Mouse (Mus musculus): ENCODE measurements around the gene Car11. TPM values are rescaled to one million over a fixed set of nuclear protein-coding genes. Genes with fewer than 3 reads are reported as not detected.

Car11 gene
- polyA plus RNA-seq, 1 experiment from 2014 or later, result 10.7 TPM

DNA sequence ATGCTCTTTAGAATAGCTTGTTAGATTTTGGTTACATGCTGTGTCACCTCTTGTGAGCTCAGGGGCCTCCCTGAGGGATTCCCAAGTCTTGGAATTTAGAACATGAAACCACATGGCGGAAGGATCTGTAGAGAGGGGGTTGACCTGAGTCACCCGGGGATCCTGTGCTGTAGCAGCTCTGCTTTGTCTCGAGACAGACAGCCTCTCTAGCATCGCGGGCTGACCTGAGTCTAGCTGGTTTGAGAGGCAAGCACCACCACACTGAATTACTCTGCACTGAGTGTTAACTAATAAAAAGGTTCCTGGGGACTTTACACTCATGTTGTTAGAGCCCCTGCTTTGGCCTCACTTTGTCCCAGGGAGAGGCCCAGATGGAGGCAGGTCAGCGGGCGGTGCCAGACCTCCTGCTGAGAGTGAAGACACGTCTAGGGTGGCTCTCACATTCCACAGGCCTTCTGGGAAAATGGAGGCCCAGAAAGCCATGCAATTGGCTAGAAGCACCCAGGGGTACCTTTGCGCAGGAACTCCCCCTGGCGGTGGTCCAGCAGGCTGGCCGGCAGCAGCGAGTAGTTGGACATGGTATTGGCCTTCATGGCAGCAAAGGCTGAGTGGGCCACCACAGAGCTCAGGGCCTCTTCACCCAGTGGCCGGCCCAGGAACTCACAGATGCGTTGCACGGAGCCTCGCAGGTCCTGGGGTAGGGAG lies 31.2 kb downstream of the Car11 start:
- WGBS, result 15% methylated on average over 16 of the region's 16 CpGs
- Histone ChIP-seq H3K9ac (replicated peaks; ENCODE audit: low read length) (no peak overlapping the region), H3K9me3 (ENCODE audit: low read length) (no peaks in the 10 kb centered on the region), H3K27me3 (ENCODE audit: insufficient read depth, low read length) (no peaks in the 10 kb centered on the region), H3K4me1 (ENCODE audit: insufficient read depth, low read length) (peaks cover 12% of the 10 kb centered on the region), H3K36me3 (ENCODE audit: insufficient read depth, low read length) (peaks cover 17% of the 10 kb centered on the region), H3K4me3 (ENCODE audit: low read length) (no peak overlapping the region), H3K27ac (ENCODE audit: low read length) (peak overlapping the region; percentile 47; the same call in 1 of the 2 replicates), H3K4me2 (replicated peaks; ENCODE audit: low read depth, low read length) (no peak overlapping the region)
- peak; percentile 33 for ATAC-seq (ENCODE audit: low FRiP score, low TSS enrichment)

DNA sequence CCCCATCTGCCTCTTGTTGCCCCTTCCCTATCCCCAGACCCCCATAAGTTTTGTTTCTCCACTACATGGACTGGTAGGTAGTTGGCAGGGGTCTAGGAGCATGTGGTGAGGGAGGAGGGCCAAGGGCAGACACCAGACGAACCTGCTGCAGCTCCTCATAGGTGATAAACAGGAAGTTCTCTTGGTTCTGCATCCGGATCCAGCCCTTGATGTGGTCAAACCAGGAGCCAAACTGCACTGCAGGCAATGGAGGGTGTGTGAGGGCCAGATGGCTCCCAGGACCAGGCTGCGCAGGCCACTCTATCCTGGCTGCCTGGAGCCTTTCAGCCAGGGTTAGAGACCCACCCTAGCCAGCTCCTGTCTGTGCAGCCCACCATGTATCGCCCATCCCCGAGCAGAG lies 33.8 kb downstream of the Car11 start:
- WGBS, result 71% methylated on average over 5 of the region's 5 CpGs
- Histone ChIP-seq H3K27me3 (ENCODE audit: insufficient read depth, low read length) (no peaks in the 10 kb centered on the region), H3K27ac (ENCODE audit: low read length) (no peak overlapping the region), H3K9ac (replicated peaks; ENCODE audit: low read length) (no peak overlapping the region), H3K4me3 (ENCODE audit: low read length) (no peak overlapping the region), H3K4me1 (ENCODE audit: insufficient read depth, low read length) (peaks cover 12% of the 10 kb centered on the region), H3K9me3 (ENCODE audit: low read length) (no peaks in the 10 kb centered on the region), H3K4me2 (replicated peaks; ENCODE audit: low read depth, low read length) (no peak overlapping the region), H3K36me3 (ENCODE audit: insufficient read depth, low read length) (0 out of 2 replicates have a peak, but pooled peaks cover 4% of the 10 kb centered on the region)
- ATAC-seq (ENCODE audit: low FRiP score, low TSS enrichment), result no peak

DNA sequence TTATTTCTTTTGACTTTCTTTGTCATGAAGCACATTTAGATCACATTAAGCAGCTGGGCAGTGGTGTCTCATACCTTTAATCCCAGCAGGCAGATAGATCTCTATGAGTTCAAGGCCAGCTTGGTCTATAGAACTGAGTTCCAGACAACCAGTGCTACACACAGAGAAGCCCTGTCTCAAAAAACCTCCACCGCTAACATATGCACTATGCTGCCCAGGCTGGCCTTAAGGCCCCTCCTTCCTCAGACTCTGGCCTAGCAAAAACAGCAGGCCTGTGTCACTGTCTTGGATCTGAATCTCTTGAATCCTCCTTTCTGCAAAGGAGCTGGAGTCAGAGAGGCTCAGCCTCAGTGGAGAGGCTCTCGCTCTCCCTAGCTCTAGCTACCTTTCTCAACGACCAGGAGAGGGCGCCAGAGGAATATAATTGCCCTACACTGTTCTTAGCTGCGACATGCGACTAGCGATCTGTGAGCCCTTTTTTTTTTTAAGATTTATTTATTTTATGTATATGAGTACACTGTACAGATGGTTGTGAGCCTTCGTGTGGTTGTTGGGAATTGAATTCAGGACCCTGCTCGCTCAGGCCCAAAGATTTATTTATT lies 39.6 kb downstream of the Car11 start:
- H3K4me1 ChIP-seq (ENCODE audit: insufficient read depth, low read length), result 0 out of 2 replicates have a peak, but pooled peaks cover 8% of the 10 kb centered on the region
- H3K27me3 ChIP-seq (ENCODE audit: insufficient read depth, low read length), result no peaks in the 10 kb centered on the region
- H3K9ac ChIP-seq (replicated peaks; ENCODE audit: low read length), result no peak overlapping the region
- no peaks in the 10 kb centered on the region for H3K36me3 ChIP-seq (ENCODE audit: insufficient read depth, low read length)
- H3K9me3 ChIP-seq (ENCODE audit: low read length), result no peaks in the 10 kb centered on the region
- ATAC-seq (ENCODE audit: low FRiP score, low TSS enrichment), result peak; percentile 86
- H3K4me2 ChIP-seq (replicated peaks; ENCODE audit: low read depth, low read length), result no peak overlapping the region
- H3K27ac ChIP-seq (ENCODE audit: low read length), result no peak overlapping the region
- 9% methylated on average over 9 of the region's 9 CpGs for WGBS
- H3K4me3 ChIP-seq (ENCODE audit: low read length), result no peak overlapping the region

DNA sequence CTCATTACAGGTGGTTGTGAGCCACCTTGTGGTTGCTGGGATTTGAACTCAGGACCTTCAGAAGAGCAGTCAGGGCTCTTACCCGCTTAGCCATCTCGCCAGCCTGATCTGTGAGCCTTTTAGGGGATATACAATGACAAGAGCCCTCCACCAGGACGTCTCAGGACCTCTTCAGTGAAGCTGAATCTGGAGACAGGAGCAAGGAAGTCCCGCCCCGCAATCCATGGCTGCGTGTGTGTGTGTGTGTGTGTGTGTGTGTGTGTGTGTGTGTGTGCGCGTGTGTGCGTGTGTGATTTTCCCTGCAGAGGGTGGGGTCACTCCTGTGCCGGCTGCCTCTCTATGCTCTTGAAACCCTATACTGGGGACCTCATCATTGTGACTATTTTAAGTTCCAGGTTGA lies 40.2 kb downstream of the Car11 start:
- Histone ChIP-seq H3K9ac (replicated peaks; ENCODE audit: low read length) (no peak overlapping the region), H3K4me3 (ENCODE audit: low read length) (no peak overlapping the region), H3K4me2 (replicated peaks; ENCODE audit: low read depth, low read length) (no peak overlapping the region), H3K4me1 (ENCODE audit: insufficient read depth, low read length) (0 out of 2 replicates have a peak, but pooled peaks cover 8% of the 10 kb centered on the region), H3K27ac (ENCODE audit: low read length) (no peak overlapping the region), H3K9me3 (ENCODE audit: low read length) (no peaks in the 10 kb centered on the region), H3K27me3 (ENCODE audit: insufficient read depth, low read length) (no peaks in the 10 kb centered on the region), H3K36me3 (ENCODE audit: insufficient read depth, low read length) (no peaks in the 10 kb centered on the region)
- WGBS, result 62% methylated on average over 10 of the region's 10 CpGs
- ATAC-seq (ENCODE audit: low FRiP score, low TSS enrichment), result no peak

DNA sequence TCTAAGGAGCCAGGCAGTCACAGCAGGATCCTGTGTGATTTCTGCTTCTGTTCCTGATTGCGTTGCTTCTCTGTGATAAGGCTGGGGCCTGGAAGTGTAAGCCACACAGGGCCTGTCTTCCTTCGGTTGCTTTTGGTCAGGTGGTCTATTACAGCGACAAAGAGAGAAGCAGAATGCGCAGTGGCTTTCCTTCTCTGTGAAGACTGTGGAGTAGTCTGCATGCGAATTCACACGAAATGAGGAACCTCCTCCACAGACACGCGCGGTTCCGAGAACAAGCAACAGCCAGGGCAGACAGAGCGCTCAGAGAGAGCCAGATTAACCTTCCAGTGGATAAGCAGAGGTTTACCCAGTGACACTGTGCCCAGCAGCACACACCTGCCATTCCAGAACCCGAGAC lies 41.7 kb downstream of the Car11 start:
- Histone ChIP-seq H3K27me3 (ENCODE audit: insufficient read depth, low read length) (no peaks in the 10 kb centered on the region), H3K9ac (replicated peaks; ENCODE audit: low read length) (peak overlapping the region; percentile 56; the same call in 1 of the 2 replicates), H3K9me3 (ENCODE audit: low read length) (no peaks in the 10 kb centered on the region), H3K4me1 (ENCODE audit: insufficient read depth, low read length) (0 out of 2 replicates have a peak, but pooled peaks cover 8% of the 10 kb centered on the region), H3K4me2 (replicated peaks; ENCODE audit: low read depth, low read length) (no peak overlapping the region), H3K27ac (ENCODE audit: low read length) (no peak overlapping the region), H3K36me3 (ENCODE audit: insufficient read depth, low read length) (no peaks in the 10 kb centered on the region), H3K4me3 (ENCODE audit: low read length) (no peak overlapping the region)
- no peak for ATAC-seq (ENCODE audit: low FRiP score, low TSS enrichment)
- WGBS, result 87% methylated on average over 12 of the region's 12 CpGs

DNA sequence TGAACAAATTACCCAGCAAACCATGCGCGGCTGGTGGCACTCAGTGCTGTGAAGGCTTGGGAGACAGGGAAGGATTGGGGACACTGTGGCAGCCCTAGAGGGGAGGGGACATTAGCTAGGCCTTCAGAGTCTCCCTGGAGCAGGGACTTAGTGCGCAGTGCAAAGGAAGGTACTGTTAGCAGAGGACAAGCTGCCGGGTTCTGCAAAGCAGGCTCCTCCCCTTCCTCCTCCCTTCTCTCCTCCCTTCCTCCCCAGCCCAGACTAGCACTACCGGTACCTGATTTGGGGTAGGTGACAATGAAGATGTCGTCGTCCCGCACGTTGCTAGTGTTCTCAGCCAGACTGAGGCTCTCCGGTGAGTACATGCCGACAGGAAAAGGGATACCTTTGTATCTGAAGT lies 42.1 kb downstream of the Car11 start:
- Histone ChIP-seq H3K4me2 (replicated peaks; ENCODE audit: low read depth, low read length) (peak overlapping the region; percentile 53), H3K4me3 (ENCODE audit: low read length) (peak overlapping the region; percentile 38), H3K27ac (ENCODE audit: low read length) (no peak overlapping the region), H3K27me3 (ENCODE audit: insufficient read depth, low read length) (no peaks in the 10 kb centered on the region), H3K9me3 (ENCODE audit: low read length) (no peaks in the 10 kb centered on the region; the same call in 1 of the 2 replicates), H3K4me1 (ENCODE audit: insufficient read depth, low read length) (0 out of 2 replicates have a peak, but pooled peaks cover 8% of the 10 kb centered on the region), H3K9ac (replicated peaks; ENCODE audit: low read length) (peak overlapping the region; percentile 56), H3K36me3 (ENCODE audit: insufficient read depth, low read length) (no peaks in the 10 kb centered on the region)
- ATAC-seq (ENCODE audit: low FRiP score, low TSS enrichment), result peak; percentile 21
- WGBS, result 36% methylated on average over 11 of the region's 11 CpGs

DNA sequence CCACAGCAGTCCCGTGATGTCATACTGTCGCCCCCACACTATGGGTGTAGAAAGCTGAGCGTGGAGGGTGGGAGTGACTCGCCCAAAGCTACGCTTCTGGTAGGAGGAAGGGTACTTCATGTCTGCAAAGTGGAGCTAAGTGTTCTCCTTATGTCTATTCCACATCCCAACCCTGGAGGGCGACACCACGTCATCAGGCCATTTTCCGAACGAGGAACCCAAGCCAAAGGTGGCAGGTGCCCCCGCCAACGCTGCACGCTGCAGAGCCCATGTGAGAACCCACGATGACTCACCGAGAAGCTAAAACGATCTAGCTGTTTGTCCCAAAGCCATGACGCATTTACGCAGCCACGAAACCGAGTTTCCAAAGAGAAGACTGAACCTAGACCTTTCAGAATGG lies 42.7 kb downstream of the Car11 start:
- H3K27me3 ChIP-seq (ENCODE audit: insufficient read depth, low read length), result no peaks in the 10 kb centered on the region
- no peaks in the 10 kb centered on the region for H3K36me3 ChIP-seq (ENCODE audit: insufficient read depth, low read length)
- peak overlapping the region; percentile 56 for H3K9ac ChIP-seq (replicated peaks; ENCODE audit: low read length)
- H3K4me1 ChIP-seq (ENCODE audit: insufficient read depth, low read length), result 0 out of 2 replicates have a peak, but pooled peaks cover 8% of the 10 kb centered on the region
- 42% methylated on average over 19 of the region's 19 CpGs for WGBS
- no peak overlapping the region for H3K27ac ChIP-seq (ENCODE audit: low read length)
- no peak for ATAC-seq (ENCODE audit: low FRiP score, low TSS enrichment)
- H3K4me2 ChIP-seq (replicated peaks; ENCODE audit: low read depth, low read length), result peak overlapping the region; percentile 53
- no peaks in the 10 kb centered on the region; the same call in 1 of the 2 replicates for H3K9me3 ChIP-seq (ENCODE audit: low read length)
- peak overlapping the region; percentile 38 for H3K4me3 ChIP-seq (ENCODE audit: low read length)

DNA sequence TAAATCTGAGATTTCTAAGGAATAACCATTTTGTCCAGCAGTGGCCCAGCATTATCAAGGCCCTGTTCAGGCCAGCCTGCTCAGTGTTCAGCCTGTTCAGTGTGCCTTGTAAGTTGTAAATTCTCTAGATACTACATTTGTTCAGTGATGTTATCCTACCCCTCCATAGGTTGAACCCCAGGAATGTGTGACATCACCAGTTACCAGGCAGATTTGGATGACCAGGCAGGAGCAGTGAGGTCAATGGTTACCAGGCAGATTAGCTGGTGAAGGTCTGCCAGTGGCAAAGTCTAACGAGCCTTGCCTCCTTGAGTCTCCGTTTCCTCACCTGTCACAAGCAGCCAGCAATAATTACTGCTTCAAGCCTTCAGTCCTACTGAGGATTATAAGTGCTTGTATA lies 44.7 kb downstream of the Car11 start:
- no peak overlapping the region for H3K9ac ChIP-seq (replicated peaks; ENCODE audit: low read length)
- H3K4me1 ChIP-seq (ENCODE audit: insufficient read depth, low read length), result peaks cover 11% of the 10 kb centered on the region; the same call in 1 of the 2 replicates
- no peaks in the 10 kb centered on the region for H3K36me3 ChIP-seq (ENCODE audit: insufficient read depth, low read length)
- no peaks in the 10 kb centered on the region for H3K27me3 ChIP-seq (ENCODE audit: insufficient read depth, low read length)
- H3K4me3 ChIP-seq (ENCODE audit: low read length), result no peak overlapping the region
- no peak for ATAC-seq (ENCODE audit: low FRiP score, low TSS enrichment)
- WGBS, result 25% methylated on average over 2 of the region's 2 CpGs
- no peak overlapping the region for H3K27ac ChIP-seq (ENCODE audit: low read length)
- H3K9me3 ChIP-seq (ENCODE audit: low read length), result no peaks in the 10 kb centered on the region; the same call in 1 of the 2 replicates
- H3K4me2 ChIP-seq (replicated peaks; ENCODE audit: low read depth, low read length), result no peak overlapping the region

DNA sequence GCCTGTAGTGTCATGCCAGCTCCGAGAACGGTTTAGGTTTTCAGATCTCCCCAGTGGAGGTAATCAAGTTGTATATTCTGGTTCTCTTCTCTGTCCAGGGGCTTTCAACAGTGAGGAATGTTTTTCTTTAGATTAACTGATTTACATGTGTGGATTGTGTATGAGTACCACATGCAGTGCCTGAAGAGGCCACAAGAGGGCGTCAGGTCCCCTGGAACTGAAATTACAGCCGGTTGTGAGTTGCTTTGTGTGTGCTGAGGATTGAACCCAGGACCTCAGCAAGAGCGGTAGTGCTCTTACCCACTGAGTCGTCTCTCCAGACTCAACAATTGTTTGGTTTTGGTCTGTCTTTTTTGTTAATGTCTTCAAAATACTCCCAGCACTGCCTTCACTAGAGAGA lies 46.9 kb downstream of the Car11 start:
- Histone ChIP-seq H3K9me3 (ENCODE audit: low read length) (no peaks in the 10 kb centered on the region; the same call in 1 of the 2 replicates), H3K4me3 (ENCODE audit: low read length) (no peak overlapping the region), H3K27me3 (ENCODE audit: insufficient read depth, low read length) (no peaks in the 10 kb centered on the region), H3K27ac (ENCODE audit: low read length) (no peak overlapping the region), H3K4me2 (replicated peaks; ENCODE audit: low read depth, low read length) (no peak overlapping the region), H3K4me1 (ENCODE audit: insufficient read depth, low read length) (peaks cover 17% of the 10 kb centered on the region; the same call in 1 of the 2 replicates), H3K9ac (replicated peaks; ENCODE audit: low read length) (no peak overlapping the region), H3K36me3 (ENCODE audit: insufficient read depth, low read length) (no peaks in the 10 kb centered on the region)
- ATAC-seq (ENCODE audit: low FRiP score, low TSS enrichment), result no peak
- WGBS, result 64% methylated on average over 6 of the region's 6 CpGs

DNA sequence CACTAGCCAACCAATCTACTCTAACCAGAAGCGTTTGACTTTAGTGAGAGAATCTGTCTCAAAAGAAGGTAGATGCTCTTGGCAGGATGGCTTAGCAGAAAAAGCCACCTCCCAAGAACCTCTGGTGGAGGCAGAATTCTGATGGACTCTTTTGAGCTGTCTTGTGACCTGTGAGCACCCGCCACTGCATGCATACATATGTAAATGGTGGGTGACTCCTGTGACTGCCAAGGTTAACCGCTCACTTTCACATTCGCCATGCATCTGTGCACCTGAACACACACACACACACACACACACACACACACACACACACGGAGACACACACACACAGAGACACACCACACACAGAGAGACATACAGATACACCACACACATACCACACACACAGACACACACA lies 47.8 kb downstream of the Car11 start:
- Histone ChIP-seq H3K36me3 (ENCODE audit: insufficient read depth, low read length) (no peaks in the 10 kb centered on the region), H3K27ac (ENCODE audit: low read length) (no peak overlapping the region), H3K9ac (replicated peaks; ENCODE audit: low read length) (no peak overlapping the region), H3K4me3 (ENCODE audit: low read length) (no peak overlapping the region), H3K4me1 (ENCODE audit: insufficient read depth, low read length) (peaks cover 10% of the 10 kb centered on the region; the same call in 1 of the 2 replicates), H3K9me3 (ENCODE audit: low read length) (no peaks in the 10 kb centered on the region; the same call in 1 of the 2 replicates), H3K4me2 (replicated peaks; ENCODE audit: low read depth, low read length) (no peak overlapping the region), H3K27me3 (ENCODE audit: insufficient read depth, low read length) (no peaks in the 10 kb centered on the region)
- ATAC-seq (ENCODE audit: low FRiP score, low TSS enrichment), result no peak
- 89% methylated on average over 5 of the region's 5 CpGs for WGBS
